ENCODE assay signal across 8 mouse cellular contexts in the genomic region with DNA sequence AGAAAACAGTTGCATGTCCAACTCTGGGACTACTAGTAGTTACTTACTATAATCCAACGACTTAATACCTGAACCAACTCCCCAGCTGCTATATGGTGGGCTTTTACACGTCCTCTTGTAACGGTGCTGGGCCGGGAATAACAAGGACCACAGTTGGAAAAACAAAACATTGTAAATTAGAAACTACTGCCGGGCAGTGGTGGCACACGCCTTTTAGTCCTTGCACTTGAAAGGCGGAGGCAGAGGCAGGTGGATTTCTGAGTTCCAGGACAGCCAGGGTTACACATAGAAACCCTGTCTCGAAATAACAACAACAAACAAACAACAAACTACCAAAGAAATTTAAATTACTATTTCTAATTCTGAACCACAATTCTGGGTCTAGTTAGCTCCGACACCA. TPM values are rescaled to one million over a fixed set of nuclear protein-coding genes. Genes with fewer than 3 reads are reported as not detected.
DNase-seq lines count a peak whose midpoint lies in the region; ATAC-seq and TF ChIP-seq lines count a peak whose summit lies in the region.

No protein-coding gene starts in this region.

- in situ Hi-C loops in ES-E14 (cut with MboI; ENCODE audit: low sequenced_read_pairs in 2 of 2, unreplicated experiment in 2 of 2): no loop called here

- peaks cover 6% of the 10 kb centered on the region; the same call in 1 of the 2 replicates for H3K4me1 ChIP-seq in heart, embryonic 11.5 days (ENCODE audit: control insufficient read depth, insufficient read depth, low read length)
- H3K4me1 ChIP-seq in ES-E14 (ENCODE audit: control insufficient read depth in 2 of 2, insufficient read depth in 2 of 2, low read length in 2 of 2, poor library complexity in 1 of 2): peaks cover 3 to 4% of the 10 kb centered on the region in 2 experiments; a peak in 2 of 4 replicates
- peaks cover 26% of the 10 kb centered on the region for H3K4me1 ChIP-seq in hindbrain, embryonic 10.5 days (replicated peaks)
- peaks cover 14% of the 10 kb centered on the region for H3K4me1 ChIP-seq in midbrain, embryonic 11.5 days (ENCODE audit: control insufficient read depth, insufficient read depth, low read length)

- peak overlapping the region; percentile 89 for H3K4me2 ChIP-seq in heart, embryonic 11.5 days
- peak overlapping the region; percentile 88 for H3K4me2 ChIP-seq in midbrain, embryonic 11.5 days

- H3K4me3 ChIP-seq in heart, embryonic 11.5 days (ENCODE audit: low read depth, low read length): peak overlapping the region; percentile 72
- H3K4me3 ChIP-seq in ES-E14 (ENCODE audit: insufficient read depth in 1 of 2, low read depth in 1 of 2, low read length in 2 of 2, poor library complexity in 1 of 2, severe bottlenecking in 1 of 2): peak overlapping the region; percentile 72 to 87
- peak overlapping the region; percentile 68 for H3K4me3 ChIP-seq in hindbrain, embryonic 10.5 days
- peak overlapping the region; percentile 61 for H3K4me3 ChIP-seq in midbrain, embryonic 11.5 days (ENCODE audit: low read depth, low read length)

- H3K9me3 ChIP-seq in heart, embryonic 11.5 days (replicated peaks; ENCODE audit: control insufficient read depth, low read length): no peaks in the 10 kb centered on the region
- H3K9me3 ChIP-seq in ES-E14 (ENCODE audit: control insufficient read depth, insufficient read depth, low read depth, low read length): no peaks in the 10 kb centered on the region
- H3K9me3 ChIP-seq in hindbrain, embryonic 10.5 days: no peaks in the 10 kb centered on the region
- no peaks in the 10 kb centered on the region for H3K9me3 ChIP-seq in midbrain, embryonic 11.5 days (ENCODE audit: control insufficient read depth, low read length)

- H3K27me3 ChIP-seq in heart, embryonic 11.5 days (ENCODE audit: control insufficient read depth, insufficient read depth, low read length): no peaks in the 10 kb centered on the region
- no peaks in the 10 kb centered on the region for H3K27me3 ChIP-seq in hindbrain, embryonic 10.5 days (ENCODE audit: insufficient read depth, poor library complexity, severe bottlenecking)
- no peaks in the 10 kb centered on the region for H3K27me3 ChIP-seq in midbrain, embryonic 11.5 days (ENCODE audit: control insufficient read depth, insufficient read depth, low read length)

- intact Hi-C loops in heart, postnatal 25 days (cut with DNase I): no loop called here

- H3K27ac ChIP-seq in heart, embryonic 11.5 days (ENCODE audit: low read depth, low read length): peak overlapping the region; percentile 59
- no peak overlapping the region for H3K27ac ChIP-seq in ES-E14 (ENCODE audit: insufficient read depth, low read depth, low read length, poor library complexity, severe bottlenecking)
- peak overlapping the region; percentile 90 for H3K27ac ChIP-seq in hindbrain, embryonic 10.5 days
- no peak overlapping the region for H3K27ac ChIP-seq in midbrain, embryonic 11.5 days (ENCODE audit: low read depth, low read length)

- no peak for DNase-seq in heart, postnatal 25 days (ENCODE audit: low spot score)
- no peak for DNase-seq in ES-E14 (ENCODE audit: low read depth, low spot score)
- no peak for DNase-seq in hindbrain, embryonic 10.5 days (ENCODE audit: low spot score)
- DNase-seq in midbrain, embryonic 11.5 days (ENCODE audit: low spot score, missing footprints): no peak
- no peak for DNase-seq in left cerebral cortex, adult 9 months (ENCODE audit: low spot score in 2 of 2)
- no peak for DNase-seq in thymus, postnatal 0 days (ENCODE audit: low spot score)
- DNase-seq in layer of hippocampus, adult 9-10 months (ENCODE audit: low spot score): no peak

- ATAC-seq in heart, embryonic 11.5 days (replicated peaks; ENCODE audit: insufficient number of reproducible peaks, low FRiP score, low TSS enrichment): no peak
- ATAC-seq in midbrain, embryonic 11.5 days (ENCODE audit: low FRiP score): peak; percentile 4

- H3K9ac ChIP-seq in heart, embryonic 11.5 days (ENCODE audit: low read depth, low read length): peak overlapping the region; percentile 77
- peak overlapping the region; percentile 68 for H3K9ac ChIP-seq in ES-E14 (ENCODE audit: insufficient read depth, low read depth, low read length, poor library complexity, severe bottlenecking)
- peak overlapping the region; percentile 52 for H3K9ac ChIP-seq in midbrain, embryonic 11.5 days (ENCODE audit: low read length)

- peaks cover 11% of the 10 kb centered on the region; the same call in 1 of the 2 replicates for H3K36me3 ChIP-seq in heart, embryonic 11.5 days (ENCODE audit: control insufficient read depth, insufficient read depth, low read length)
- peaks cover 13% of the 10 kb centered on the region for H3K36me3 ChIP-seq in ES-E14 (ENCODE audit: control insufficient read depth, insufficient read depth, low read length, poor library complexity, severe bottlenecking)
- peaks cover 40% of the 10 kb centered on the region for H3K36me3 ChIP-seq in hindbrain, embryonic 10.5 days
- peaks cover 8% of the 10 kb centered on the region; the same call in 1 of the 2 replicates for H3K36me3 ChIP-seq in midbrain, embryonic 11.5 days (ENCODE audit: control insufficient read depth, insufficient read depth, low read length)

- whole genome bisulfite sequencing in heart, embryonic 11.5 days (ENCODE audit: insufficient replicate concordance): 4% methylated on average over 9 of the region's 9 CpGs
- WGBS in hindbrain, embryonic 10.5 days: 5% methylated on average over 9 of the region's 9 CpGs
- WGBS in midbrain, embryonic 11.5 days: 7% methylated on average over 9 of the region's 9 CpGs

TF ChIP-seq in ES-E14, 5 proteins besides CTCF, POLR2A, EP300 and RAD21:
- TF ChIP-seq MAFK (IDR thresholded peaks at IDR 0.05; ENCODE audit: insufficient read depth, low read depth, low read length) (no peak), CHD2 (IDR thresholded peaks at IDR 0.05; ENCODE audit: low read depth, low read length) (no peak), ZNF384 (IDR thresholded peaks at IDR 0.05; ENCODE audit: low read depth, low read length) (no peak), HCFC1 (IDR thresholded peaks at IDR 0.05; ENCODE audit: borderline replicate concordance, insufficient read depth, low read length) (no peak), ZC3H11A (IDR thresholded peaks at IDR 0.05; ENCODE audit: borderline replicate concordance, low read depth, low read length) (no peak)

RNA-seq across cellular contexts. Expression of a gene that starts 0.4 kb away (rescaled TPM):
- 26.6 and 30.4 TPM in 2 replicates for polyA plus RNA-seq in heart, embryonic 11.5 days (2014; fragmentation: Nextera tagmentation; extraction: Ambion mirVana)
- 1 to 10 TPM; 4.9 TPM for total RNA-seq in heart, postnatal 25 days (2021)
- total RNA-seq in ES-E14 (2012; rRNA removed): 28.6 and 36.4 TPM in 2 replicates
- 49.6 and 53.6 TPM in 2 replicates for polyA plus RNA-seq in hindbrain, embryonic 10.5 days (2016; fragmentation: Nextera tagmentation; extraction: Ambion mirVana)
- polyA plus RNA-seq in midbrain, embryonic 11.5 days (2014; fragmentation: Nextera tagmentation; extraction: Ambion mirVana): 54.4 and 57.0 TPM in 2 replicates
- polyA plus RNA-seq in thymus, postnatal 0 days (2015; fragmentation: Nextera tagmentation; extraction: Ambion mirVana): 55.3 and 62.1 TPM in 2 replicates

RNA-seq across cellular contexts. Expression of a gene that starts 7.1 kb away (rescaled TPM):
- 8.5 and 13.8 TPM in 2 replicates for polyA plus RNA-seq in heart, embryonic 11.5 days (2014; fragmentation: Nextera tagmentation; extraction: Ambion mirVana)
- 1 to 10 TPM in 1 of 2 experiments, under 1 TPM in 1; 0.94 to 1.1 TPM for total RNA-seq in heart, postnatal 25 days (2021)
- total RNA-seq in ES-E14 (2012; rRNA removed): 0.89 and 1.8 TPM in 2 replicates
- polyA plus RNA-seq in hindbrain, embryonic 10.5 days (2016; fragmentation: Nextera tagmentation; extraction: Ambion mirVana): 10.0 and 14.6 TPM in 2 replicates
- 13.6 and 14.2 TPM in 2 replicates for polyA plus RNA-seq in midbrain, embryonic 11.5 days (2014; fragmentation: Nextera tagmentation; extraction: Ambion mirVana)
- 0.21 and 0.27 TPM in 2 replicates for polyA plus RNA-seq in thymus, postnatal 0 days (2015; fragmentation: Nextera tagmentation; extraction: Ambion mirVana)

RNA-seq across cellular contexts. Expression of a gene that starts 11.7 kb away (rescaled TPM):
- 29.2 and 31.0 TPM in 2 replicates for polyA plus RNA-seq in heart, embryonic 11.5 days (2014; fragmentation: Nextera tagmentation; extraction: Ambion mirVana)
- 10 to 100 TPM; 61.4 to 62.1 TPM for total RNA-seq in heart, postnatal 25 days (2021)
- total RNA-seq in ES-E14 (2012; rRNA removed): 34.8 and 39.0 TPM in 2 replicates
- polyA plus RNA-seq in hindbrain, embryonic 10.5 days (2016; fragmentation: Nextera tagmentation; extraction: Ambion mirVana): 25.4 and 26.7 TPM in 2 replicates
- polyA plus RNA-seq in midbrain, embryonic 11.5 days (2014; fragmentation: Nextera tagmentation; extraction: Ambion mirVana): 22.4 and 23.9 TPM in 2 replicates
- 17.7 and 20.3 TPM in 2 replicates for polyA plus RNA-seq in thymus, postnatal 0 days (2015; fragmentation: Nextera tagmentation; extraction: Ambion mirVana)

RNA-seq across cellular contexts. Expression of a gene that starts 16.7 kb away (rescaled TPM):
- polyA plus RNA-seq in heart, embryonic 11.5 days (2014; fragmentation: Nextera tagmentation; extraction: Ambion mirVana): 6.6 and 6.9 TPM in 2 replicates
- 1 to 10 TPM; 1.8 to 1.9 TPM for total RNA-seq in heart, postnatal 25 days (2021)
- total RNA-seq in ES-E14 (2012; rRNA removed): 13.1 and 14.6 TPM in 2 replicates
- 9.5 and 10.4 TPM in 2 replicates for polyA plus RNA-seq in hindbrain, embryonic 10.5 days (2016; fragmentation: Nextera tagmentation; extraction: Ambion mirVana)
- polyA plus RNA-seq in midbrain, embryonic 11.5 days (2014; fragmentation: Nextera tagmentation; extraction: Ambion mirVana): 4.5 and 6.5 TPM in 2 replicates
- 0.33 and 0.54 TPM in 2 replicates for polyA plus RNA-seq in thymus, postnatal 0 days (2015; fragmentation: Nextera tagmentation; extraction: Ambion mirVana)

RNA-seq across cellular contexts. Expression of a gene that starts 47.8 kb away (rescaled TPM):
- polyA plus RNA-seq in heart, embryonic 11.5 days (2014; fragmentation: Nextera tagmentation; extraction: Ambion mirVana): 144 and 175 TPM in 2 replicates
- total RNA-seq in heart, postnatal 25 days (2021): 100 to 1,000 TPM; 116 to 127 TPM
- total RNA-seq in ES-E14 (2012; rRNA removed): 160 and 193 TPM in 2 replicates
- 151 and 167 TPM in 2 replicates for polyA plus RNA-seq in hindbrain, embryonic 10.5 days (2016; fragmentation: Nextera tagmentation; extraction: Ambion mirVana)
- 193 and 195 TPM in 2 replicates for polyA plus RNA-seq in midbrain, embryonic 11.5 days (2014; fragmentation: Nextera tagmentation; extraction: Ambion mirVana)
- polyA plus RNA-seq in thymus, postnatal 0 days (2015; fragmentation: Nextera tagmentation; extraction: Ambion mirVana): 74.9 and 77.2 TPM in 2 replicates

Comparison
In these comparisons a context has a peak if more than half of its experiments do, and no peak if none do; other contexts are left out.
1. H3K27ac ChIP-seq: peak in heart, embryonic 11.5 days (single experiment) and hindbrain, embryonic 10.5 days (single experiment); none in ES-E14 (single experiment) and midbrain, embryonic 11.5 days (single experiment).
2. Peak in every context shown above with its lines, with median percentiles within 50 percentile points of each other: H3K4me3 ChIP-seq and H3K9ac ChIP-seq.